Mouse (Mus musculus): ENCODE data around the gene Rmnd5b.
"Not testable (repeated sequence)": the region's sequence is repeated elsewhere in the genome, so short reads cannot be mapped to it uniquely, and the experiment has no call there.

Rmnd5b gene

GRCm38 (mm10) chr11:51619409-51620060 lies 16.2 kb downstream of the Rmnd5b start, which contains the start of gene Nhp2:
Nhp2 (plus strand) TSS chr11:51619735.
- DNase-seq, result peak; percentile 99

- no peak for DNase-seq
These were observed 16.7 kb downstream of the Rmnd5b start for GRCm38 (mm10) chr11:51618894-51619408.

- peak; percentile 83 for DNase-seq
These were observed 18.0 kb downstream of the Rmnd5b start for GRCm38 (mm10) chr11:51617693-51618092.

GRCm38 (mm10) chr11:51616113-51616512 lies 19.6 kb downstream of the Rmnd5b start:
- not testable (repeated sequence) for DNase-seq

- DNase-seq, result peak; percentile 80
These were observed 20.1 kb downstream of the Rmnd5b start for GRCm38 (mm10) chr11:51615601-51616000.

GRCm38 (mm10) chr11:51615129-51615528 lies 20.6 kb downstream of the Rmnd5b start:
- DNase-seq, result no peak

- DNase-seq, result no peak
These were observed 21.4 kb downstream of the Rmnd5b start for GRCm38 (mm10) chr11:51614256-51614655.

GRCm38 (mm10) chr11:51609940-51610339 lies 25.8 kb downstream of the Rmnd5b start:
- DNase-seq, result not testable (repeated sequence)

GRCm38 (mm10) chr11:51609266-51609909 lies 26.3 kb downstream of the Rmnd5b start:
- no peak for DNase-seq

- DNase-seq, result no peak
These were observed 28.5 kb downstream of the Rmnd5b start for GRCm38 (mm10) chr11:51607096-51607738.

GRCm38 (mm10) chr11:51606447-51607095 lies 29.1 kb downstream of the Rmnd5b start, which contains the start of gene Hnrnpab:
Hnrnpab (minus strand) TSS chr11:51606847.
- DNase-seq, result peak; percentile 99

- peak; percentile 86 for DNase-seq
These were observed 29.9 kb downstream of the Rmnd5b start for GRCm38 (mm10) chr11:51605602-51606446.

GRCm38 (mm10) chr11:51602253-51602652 lies 33.4 kb downstream of the Rmnd5b start:
- DNase-seq, result no peak

- DNase-seq, result no peak
These were observed 38.1 kb downstream of the Rmnd5b start for GRCm38 (mm10) chr11:51597553-51597952.

- DNase-seq, result no peak
These were observed 40.1 kb downstream of the Rmnd5b start for GRCm38 (mm10) chr11:51595459-51596083.

- no peak for DNase-seq
These were observed 40.9 kb downstream of the Rmnd5b start for GRCm38 (mm10) chr11:51594715-51595350.

- DNase-seq, result no peak
These were observed 41.8 kb downstream of the Rmnd5b start for GRCm38 (mm10) chr11:51593849-51594248.

GRCm38 (mm10) chr11:51593368-51593767 lies 42.3 kb downstream of the Rmnd5b start:
- no peak for DNase-seq

GRCm38 (mm10) chr11:51591915-51592314 lies 43.8 kb downstream of the Rmnd5b start:
- no peak for DNase-seq

GRCm38 (mm10) chr11:51591168-51591567 lies 44.5 kb downstream of the Rmnd5b start:
- no peak for DNase-seq

GRCm38 (mm10) chr11:51590002-51590401 lies 45.7 kb downstream of the Rmnd5b start:
- no peak for DNase-seq
